Mouse (Mus musculus) forelimb bud, embryonic 11.5 days (tissue): ENCODE measurements around the gene Slc46a1.

Source experiments
- DNase-seq: peaks from one replicate; pipeline ENCODE4 v3.0.0-alpha.2; 2012; ENCODE audit warnings: low read depth, low spot score

Slc46a1 gene

GRCm38 (mm10) chr11:78501529-78501928 is 36.0 kb downstream of the Slc46a1 start:
- no peak for DNase-seq

DNA sequence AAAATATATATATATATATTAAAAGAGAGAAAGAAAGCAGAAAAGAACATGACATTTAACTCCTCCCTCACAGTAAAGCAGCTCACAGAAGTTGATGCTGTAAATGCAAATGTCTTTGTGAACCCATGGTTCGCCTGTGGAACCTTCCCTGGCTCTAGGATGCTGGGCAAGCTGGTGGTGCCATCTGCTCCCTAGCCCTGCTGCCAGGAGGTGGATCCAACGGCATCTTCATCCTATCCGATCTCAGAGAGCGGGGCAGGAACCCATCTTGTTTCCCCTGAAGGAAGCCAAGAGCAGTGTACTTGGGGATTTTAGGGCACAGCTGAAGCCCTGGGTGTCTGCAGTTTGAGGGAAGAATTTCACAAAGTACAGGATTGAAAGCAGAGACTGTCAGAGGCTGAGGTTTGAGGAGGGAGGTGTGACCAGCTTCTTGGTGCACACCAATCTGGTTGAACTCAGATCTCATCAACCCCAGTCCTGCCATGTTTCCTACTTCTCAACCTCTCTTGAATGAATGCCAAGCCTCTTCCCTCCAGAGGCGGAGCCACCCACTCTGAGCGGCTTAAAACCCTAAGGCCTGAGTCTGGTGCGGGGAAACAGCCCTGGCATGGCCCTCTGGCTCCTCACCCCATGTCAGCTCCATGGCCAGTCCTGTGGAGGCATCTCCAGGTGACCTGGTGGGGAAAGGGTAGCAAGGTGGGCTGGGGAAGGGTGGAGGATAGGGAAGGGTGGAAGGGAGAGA is 37.6 kb downstream of the Slc46a1 start, which contains the start of gene Sebox:
Gene Sebox, plus strand, starts transcription at position 539 of the 742 bp plus-strand sequence.
- no peak for DNase-seq

- DNase-seq = no peak
Observed at GRCm38 (mm10) chr11:78505430-78505829, 39.9 kb downstream of the Slc46a1 start.

- no peak for DNase-seq
Observed at GRCm38 (mm10) chr11:78509148-78509547, 43.7 kb downstream of the Slc46a1 start.

GRCm38 (mm10) chr11:78512025-78512957 is 46.8 kb downstream of the Slc46a1 start, which contains the start of the genes Tmem199 and Poldip2:
Gene Tmem199, minus strand, starts transcription at chr11:78512172.
Gene Poldip2, plus strand, starts transcription at chr11:78512193.
- peak; percentile 90 for DNase-seq

DNA sequence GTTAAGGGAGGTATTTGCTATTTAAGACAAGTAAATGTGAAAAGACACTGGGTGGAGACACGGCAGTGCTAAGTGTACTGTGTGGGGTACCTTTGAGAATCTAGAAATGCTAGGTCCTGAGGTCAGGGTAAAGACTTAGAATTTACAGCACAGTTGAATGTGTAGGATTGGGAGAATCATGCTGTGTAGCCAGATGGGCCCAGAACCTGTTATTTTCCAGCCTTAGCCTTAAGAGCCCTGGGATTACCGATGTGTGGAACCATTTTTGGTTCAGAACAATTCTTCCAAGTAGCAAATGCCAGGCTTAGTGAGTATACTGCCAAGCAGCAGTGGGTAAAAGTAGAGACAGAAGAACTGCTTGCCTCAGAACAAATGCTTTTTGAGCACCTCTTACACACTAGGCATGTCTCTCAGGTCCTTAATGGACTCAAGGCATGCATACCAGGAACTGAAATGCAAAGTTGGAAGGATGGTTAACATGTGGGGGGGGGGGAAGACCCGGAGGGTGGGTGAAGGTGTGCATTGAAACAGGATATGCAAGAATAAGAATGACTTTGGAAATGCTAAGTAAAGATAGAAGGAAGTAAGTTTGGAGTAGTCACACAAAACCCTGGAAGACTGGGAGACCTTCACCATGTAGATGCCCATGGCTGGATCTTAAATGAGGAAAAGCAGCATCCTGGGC is 47.8 kb downstream of the Slc46a1 start:
- DNase-seq = no peak

DNA sequence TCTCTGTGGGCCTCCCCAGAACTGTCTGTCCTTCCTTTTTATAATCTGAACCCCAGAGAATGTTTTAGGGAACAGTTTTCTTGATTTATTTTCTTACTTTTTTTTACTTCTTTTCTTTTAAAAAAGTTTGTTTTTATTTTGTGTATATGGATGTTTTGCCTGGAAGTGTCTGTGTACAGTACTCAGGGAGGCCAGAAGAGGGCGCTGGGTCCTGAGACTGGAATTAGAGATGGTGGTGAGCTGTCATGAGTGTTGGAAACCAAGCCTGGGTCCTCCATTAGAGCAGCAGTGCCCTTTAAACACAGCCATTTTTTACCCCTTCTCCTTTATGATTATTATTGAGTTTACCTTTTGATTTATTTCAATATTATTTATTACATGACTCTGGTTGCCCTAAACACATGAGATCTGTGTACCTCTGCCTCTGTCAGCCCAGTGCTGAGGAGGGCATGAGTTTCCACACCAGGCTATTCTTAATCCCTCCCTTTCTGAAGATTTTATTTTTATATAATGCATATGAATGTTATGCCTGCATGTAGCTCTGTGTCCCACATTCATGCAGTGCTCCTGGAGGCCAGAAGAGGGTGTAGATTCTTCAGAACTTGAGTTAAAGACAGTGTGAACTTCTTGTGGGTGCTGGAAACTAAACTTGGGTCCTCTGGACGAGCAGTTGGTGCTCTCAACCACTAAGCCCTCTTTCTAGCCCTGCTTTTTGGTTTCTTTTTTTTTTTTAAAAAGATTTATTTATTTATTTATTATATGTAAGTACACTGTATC is 50.2 kb downstream of the Slc46a1 start:
- no peak for DNase-seq

DNA sequence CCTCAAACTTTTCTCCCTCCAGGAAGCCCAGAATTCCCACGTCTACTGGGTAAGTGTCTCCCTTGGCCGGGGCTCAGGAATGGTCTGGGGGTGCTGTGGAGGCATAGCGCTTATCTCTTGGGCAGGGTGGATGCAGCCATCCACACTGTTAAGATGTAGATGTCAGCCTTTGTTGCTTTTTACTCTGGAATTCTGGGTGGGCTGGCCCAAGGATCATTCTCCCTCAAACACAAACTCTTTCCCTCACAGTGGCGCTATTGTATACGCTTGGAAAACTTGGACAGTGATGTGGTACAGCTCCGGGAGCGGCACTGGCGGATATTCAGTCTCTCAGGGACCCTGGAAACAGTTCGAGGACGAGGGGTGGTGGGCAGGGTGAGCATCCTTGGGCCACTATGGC is 53.4 kb downstream of the Slc46a1 start:
- no peak for DNase-seq
